Mouse (Mus musculus) midbrain, embryonic 14.5 days (tissue): ENCODE measurements around the gene Nfasc. TPM values are rescaled to one million over a fixed set of nuclear protein-coding genes. Genes with fewer than 3 reads are reported as not detected.
A peak's percentile ranks its signal among the peaks of the same experiment; 100 is the strongest.

Experiments
- ATAC-seq: fragments of 200-750 bp; cut with Nextera tagmentation; 2 replicates; pipeline ENCODE4 v1.8.0; 2017; ENCODE audit warnings: moderate number of reproducible peaks, moderate library complexity; ENCODE audit not compliant: low FRiP score, low TSS enrichment
- DNase-seq: peaks from one replicate; pipeline ENCODE4 v3.0.0-alpha.2; 2015
- H3K27ac ChIP-seq: fragments of 300-500 bp; sonication (generic); replicated peaks from 2 replicates; pipeline ENCODE4 v1.5.1; 2014; ENCODE audit warnings: mild to moderate bottlenecking, low read depth, low read length, moderate library complexity
- H3K27me3 ChIP-seq: fragments of 300-500 bp; sonication (generic); 2 replicates; pipeline ENCODE4 v1.6.1; 2014; ENCODE audit warnings: low read length, control low read depth, mixed read lengths; ENCODE audit not compliant: control insufficient read depth, insufficient read depth
- H3K36me3 ChIP-seq: fragments of 300-500 bp; sonication (generic); 2 replicates; pipeline ENCODE4 v1.6.1; 2014; ENCODE audit warnings: low read length, control low read depth; ENCODE audit not compliant: control insufficient read depth, insufficient read depth
- H3K4me1 ChIP-seq: fragments of 300-500 bp; sonication (generic); 2 replicates; pipeline ENCODE4 v1.6.1; 2014; ENCODE audit warnings: mild to moderate bottlenecking, antibody characterized with exemption, low read length, control low read depth; ENCODE audit not compliant: control insufficient read depth, insufficient read depth
- H3K4me2 ChIP-seq: fragments of 300-500 bp; sonication (generic); 2 replicates; pipeline ENCODE4 v1.6.1; 2014; ENCODE audit warnings: mild to moderate bottlenecking, low read length, moderate library complexity
- H3K4me3 ChIP-seq: fragments of 300-500 bp; sonication (generic); replicated peaks from 2 replicates; pipeline ENCODE4 v1.5.1; 2014; ENCODE audit warnings: low read depth, low read length
- H3K9ac ChIP-seq: fragments of 300-500 bp; sonication (generic); replicated peaks from 2 replicates; pipeline ENCODE4 v1.6.1; 2014; ENCODE audit warnings: mild to moderate bottlenecking, low read length, moderate library complexity
- H3K9me3 ChIP-seq: fragments of 300-500 bp; sonication (generic); 2 replicates; pipeline ENCODE4 v1.6.1; 2016; ENCODE audit warnings: low read length, control low read depth, mixed read lengths; ENCODE audit not compliant: control insufficient read depth
- WGBS: fragments of 180-500 bp; shearing (Covaris S2); extraction: QIAGEN DNeasy Blood & Tissue Kit; methylation state at CpG from one replicate; pipeline ENCODE4 v1.1.7; 2014; 5-methylcytosine and 5-hydroxymethylcytosine counted together
- polyA plus RNA-seq: library from polyadenylated mRNA; unstranded; fragments of >200 nt; fragmentation: Nextera tagmentation; extraction: Ambion mirVana; gene quantifications from 2 replicates; pipeline ENCODE4 v1.2.1, GENCODE M21; 2014

Nfasc gene
- polyA plus RNA-seq, 1 experiment from 2014 or later: 48.6 TPM

DNA sequence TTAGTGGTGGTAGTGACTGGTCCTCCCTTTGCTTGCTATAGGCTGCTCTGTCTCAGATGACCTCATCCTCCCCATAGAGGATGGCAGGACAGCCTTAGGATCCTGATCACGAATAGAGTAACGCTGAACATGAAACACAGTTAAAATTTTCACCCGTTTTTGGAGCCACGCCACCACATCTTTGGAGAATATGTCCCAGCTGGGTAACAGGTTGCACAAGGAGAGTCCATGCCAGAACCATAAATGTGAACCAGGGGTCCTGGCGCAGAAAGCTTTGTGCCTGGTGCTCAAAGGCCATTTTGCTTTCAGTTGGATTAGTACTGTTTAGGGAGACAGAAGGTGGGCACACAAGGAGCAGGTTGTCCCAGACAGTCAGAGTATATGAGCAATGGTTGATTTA lies 143.6 kb downstream of the Nfasc start:
- no peak overlapping the region for H3K27ac ChIP-seq
- H3K4me3 ChIP-seq: no peak overlapping the region
- H3K9me3 ChIP-seq: no peaks in the 10 kb centered on the region
- H3K4me2 ChIP-seq: no peak overlapping the region
- H3K9ac ChIP-seq: no peak overlapping the region
- ATAC-seq (no peak), DNase-seq (no peak)
- peaks cover 69% of the 10 kb centered on the region for H3K36me3 ChIP-seq
- H3K27me3 ChIP-seq: no peaks in the 10 kb centered on the region
- H3K4me1 ChIP-seq: peaks cover 7% of the 10 kb centered on the region
- 90% methylated on average over 5 of the region's 5 CpGs for WGBS

DNA sequence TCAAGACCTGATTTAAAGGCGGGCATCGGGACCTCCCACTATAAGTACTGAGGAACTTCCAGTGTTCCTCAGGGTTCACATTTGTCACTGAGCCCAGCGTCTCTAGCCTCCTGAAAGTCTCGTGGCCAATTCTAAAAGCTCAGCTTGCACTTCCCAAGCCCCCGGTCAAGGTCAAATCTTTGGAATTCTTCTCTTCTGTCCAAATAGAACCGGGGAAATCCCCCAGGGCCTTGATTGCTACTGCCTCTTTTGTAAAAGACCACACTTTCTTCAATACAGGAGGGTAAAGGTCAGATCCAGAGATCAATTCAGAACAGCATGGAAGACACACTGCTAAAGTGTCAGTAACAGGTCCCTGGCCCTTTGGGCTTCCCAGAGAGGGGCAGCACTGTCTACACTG lies 145.9 kb downstream of the Nfasc start:
- H3K9ac ChIP-seq: no peak overlapping the region
- no peak for DNase-seq
- WGBS: 48% methylated on average over 6 of the region's 6 CpGs
- H3K9me3 ChIP-seq: no peaks in the 10 kb centered on the region
- no peak overlapping the region for H3K27ac ChIP-seq
- H3K27me3 ChIP-seq: no peaks in the 10 kb centered on the region
- ATAC-seq: no peak
- peaks cover 7% of the 10 kb centered on the region for H3K4me1 ChIP-seq
- H3K4me2 ChIP-seq: no peak overlapping the region
- peaks cover 46% of the 10 kb centered on the region for H3K36me3 ChIP-seq
- H3K4me3 ChIP-seq: no peak overlapping the region

DNA sequence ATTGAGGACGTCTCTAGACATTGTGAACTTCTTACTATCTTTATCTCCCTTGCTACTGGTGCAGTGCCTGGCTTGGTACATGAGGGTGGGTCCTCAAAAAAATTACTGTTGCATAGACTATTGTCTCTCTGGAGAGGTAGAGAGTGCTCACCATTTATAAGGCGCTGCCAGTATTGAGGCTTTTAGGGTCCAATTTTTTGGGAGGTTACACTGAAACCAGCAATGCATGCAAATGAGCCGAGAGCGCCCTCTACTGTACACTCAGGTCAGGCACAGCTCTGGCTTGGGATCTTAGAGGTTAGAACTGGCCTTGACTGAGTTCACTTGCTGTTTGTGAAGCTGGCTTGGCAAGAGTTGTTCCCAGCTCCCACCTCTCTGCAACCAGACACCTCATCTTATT lies 147.0 kb downstream of the Nfasc start:
- Histone ChIP-seq H3K27me3 (no peaks in the 10 kb centered on the region), H3K4me1 (peaks cover 7% of the 10 kb centered on the region), H3K9me3 (no peaks in the 10 kb centered on the region), H3K36me3 (peaks cover 35% of the 10 kb centered on the region), H3K9ac (no peak overlapping the region), H3K4me3 (no peak overlapping the region), H3K27ac (no peak overlapping the region), H3K4me2 (no peak overlapping the region)
- 7% methylated on average over 4 of the region's 4 CpGs for WGBS
- DNase-seq (peak; percentile 93), ATAC-seq (peak; percentile 55; the same call in 1 of the 2 replicates)

DNA sequence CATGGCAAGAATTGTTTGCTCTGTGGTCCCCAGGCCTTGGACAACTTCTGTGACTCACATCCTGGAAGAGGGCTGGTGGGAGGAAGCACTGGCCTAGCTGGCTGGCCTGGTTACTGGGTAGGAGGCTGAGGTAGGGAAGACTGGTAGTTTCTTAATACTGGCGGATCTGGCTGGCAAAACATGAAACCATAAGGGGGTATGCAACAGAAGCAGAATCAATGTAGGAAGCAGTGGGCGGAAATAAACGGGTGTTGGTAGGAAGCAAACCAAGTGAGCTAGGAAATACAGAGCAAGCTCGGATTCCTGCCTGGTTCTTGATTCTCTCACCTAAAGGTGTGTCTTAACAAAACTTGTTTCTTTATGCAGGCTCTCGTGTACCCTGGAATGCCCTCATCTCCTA lies 149.5 kb downstream of the Nfasc start:
- Histone ChIP-seq H3K27ac (no peak overlapping the region), H3K27me3 (no peaks in the 10 kb centered on the region), H3K36me3 (peaks cover 20% of the 10 kb centered on the region), H3K9ac (no peak overlapping the region), H3K4me3 (no peak overlapping the region), H3K4me2 (no peak overlapping the region), H3K9me3 (no peaks in the 10 kb centered on the region), H3K4me1 (peaks cover 13% of the 10 kb centered on the region)
- no peak for ATAC-seq
- no peak for DNase-seq
- 86% methylated on average over 5 of the region's 5 CpGs for WGBS

- H3K27me3 ChIP-seq: no peaks in the 10 kb centered on the region
- H3K4me1 ChIP-seq: peaks cover 20% of the 10 kb centered on the region
- no peaks in the 10 kb centered on the region for H3K9me3 ChIP-seq
- no peak for DNase-seq
- no peak for ATAC-seq
- 83% methylated on average over 11 of the region's 11 CpGs for WGBS
- H3K9ac ChIP-seq: no peak overlapping the region
- H3K36me3 ChIP-seq: peaks cover 13% of the 10 kb centered on the region
- H3K4me2 ChIP-seq: no peak overlapping the region
- no peak overlapping the region for H3K4me3 ChIP-seq
- H3K27ac ChIP-seq: no peak overlapping the region
Observed at GRCm38 (mm10) chr1:132591399-132591930, 150.1 kb downstream of the Nfasc start.

GRCm38 (mm10) chr1:132586679-132587201 lies 154.9 kb downstream of the Nfasc start:
- Histone ChIP-seq H3K36me3 (peaks cover 19% of the 10 kb centered on the region; the same call in 1 of the 2 replicates), H3K27ac (peak overlapping the region; percentile 95), H3K27me3 (no peaks in the 10 kb centered on the region), H3K4me3 (no peak overlapping the region), H3K9me3 (no peaks in the 10 kb centered on the region), H3K4me1 (peaks cover 60% of the 10 kb centered on the region), H3K9ac (no peak overlapping the region), H3K4me2 (no peak overlapping the region)
- DNase-seq (no peak), ATAC-seq (no peak)
- WGBS: 61% methylated on average over 15 of the region's 15 CpGs

DNA sequence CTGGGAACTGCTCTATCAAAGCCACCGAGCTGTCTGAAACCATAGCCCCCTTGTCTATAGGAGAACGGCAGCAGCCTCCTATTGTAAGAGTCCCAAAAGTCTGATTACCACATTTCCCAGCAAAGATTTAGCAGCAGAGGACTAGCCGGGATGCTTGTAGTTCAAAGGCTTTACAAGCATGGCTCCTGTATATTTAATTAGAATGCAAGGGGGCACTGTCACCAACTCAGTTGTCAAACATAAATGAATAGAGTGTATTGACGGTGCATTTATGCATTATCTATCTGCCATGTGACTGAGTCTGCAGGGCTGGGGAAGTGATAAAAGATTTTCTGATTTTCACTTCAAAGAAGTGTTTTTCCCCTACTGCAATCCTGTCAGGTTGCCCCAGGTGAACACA lies 156.2 kb downstream of the Nfasc start:
- H3K4me2 ChIP-seq: no peak overlapping the region
- 6% methylated on average over 4 of the region's 4 CpGs for WGBS
- H3K36me3 ChIP-seq: peaks cover 20% of the 10 kb centered on the region; the same call in 1 of the 2 replicates
- ATAC-seq (peak; percentile 21; the same call in 1 of the 2 replicates), DNase-seq (peak; percentile 69)
- H3K9ac ChIP-seq: peak overlapping the region; percentile 12; the same call in 1 of the 2 replicates
- H3K27ac ChIP-seq: peak overlapping the region; percentile 95
- peaks cover 72% of the 10 kb centered on the region for H3K4me1 ChIP-seq
- no peak overlapping the region for H3K4me3 ChIP-seq
- H3K9me3 ChIP-seq: no peaks in the 10 kb centered on the region
- H3K27me3 ChIP-seq: no peaks in the 10 kb centered on the region

DNA sequence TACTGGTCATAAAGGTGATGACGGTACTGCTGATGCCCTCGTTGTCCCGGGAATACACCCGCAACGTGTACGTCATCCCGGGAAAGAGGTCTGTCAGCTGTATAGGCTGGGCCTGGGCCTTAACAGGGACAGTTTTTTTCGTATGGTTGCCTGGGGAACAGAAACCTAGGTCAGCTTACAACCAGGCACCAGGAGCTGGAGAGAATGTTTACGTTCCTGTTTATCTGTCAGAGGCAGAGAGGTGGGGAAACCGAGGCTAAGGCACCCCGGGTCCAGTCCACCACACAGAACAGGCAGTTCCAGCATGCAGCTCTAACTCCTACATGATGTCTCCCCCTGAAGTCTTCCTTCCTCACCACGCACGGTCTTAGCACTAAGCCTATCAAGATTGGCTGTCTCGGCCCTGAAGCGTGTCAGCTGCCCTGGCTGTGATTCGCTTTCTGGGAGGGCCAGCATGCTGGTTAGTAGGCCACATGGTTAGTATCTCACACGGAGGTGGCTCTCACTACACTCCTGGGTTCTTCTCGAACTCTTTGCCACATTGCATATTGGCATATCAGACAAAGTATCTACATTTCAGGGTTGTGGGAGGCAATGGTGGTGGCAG lies 158.5 kb downstream of the Nfasc start:
- Histone ChIP-seq H3K27ac (peak overlapping the region; percentile 95), H3K9me3 (no peaks in the 10 kb centered on the region), H3K4me3 (no peak overlapping the region), H3K36me3 (peaks cover 27% of the 10 kb centered on the region), H3K4me2 (peak overlapping the region; percentile 3; the same call in 1 of the 2 replicates), H3K9ac (peak overlapping the region; percentile 27), H3K4me1 (peaks cover 81% of the 10 kb centered on the region), H3K27me3 (no peaks in the 10 kb centered on the region)
- peak; percentile 37 for DNase-seq
- 41% methylated on average over 18 of the region's 18 CpGs for WGBS
- ATAC-seq: no peak
